21 mouse cellular contexts compared by ENCODE assay signal in genomic region chr13:95058885-95059284, GRCm38 (mm10).
DNase-seq lines count a peak whose midpoint lies in the region; TF ChIP-seq lines count a peak whose summit lies in the region.
"Had no signal": no experiment of that assay in that cellular context is flagged by ENCODE, and none has a peak within 500 bp of the region (broad histone marks: within the 10 kb centered on the region; RNA-seq: fewer than 3 reads in every experiment).

No protein-coding gene starts in this region.

- no peak overlapping the region for H3K27ac ChIP-seq in kidney, adult 2 months (ENCODE audit: insufficient read depth, low read depth, low read length)
- H3K27ac ChIP-seq: forebrain, embryonic 15.5 days; heart, embryonic 13.5 days; hindbrain, embryonic 12.5 days; left cerebral cortex, adult 2 months; liver, embryonic 13.5 days; stomach, postnatal 0 days had no signal

- no peaks in the 10 kb centered on the region for H3K27me3 ChIP-seq in kidney, adult 2 months (replicated peaks; ENCODE audit: control insufficient read depth, insufficient read depth, low read length)
- H3K27me3 ChIP-seq: forebrain, embryonic 15.5 days; heart, embryonic 13.5 days; hindbrain, embryonic 12.5 days; liver, embryonic 13.5 days had no signal

- DNase-seq in adrenal gland, adult 2 months: peak; percentile 67
- DNase-seq in adrenal gland, adult 8-10 months: peak; percentile 47
- peak; percentile 39 for DNase-seq in kidney, adult 2 months
- peak; percentile 19 for DNase-seq in kidney, postnatal 14 days
- DNase-seq in lung, postnatal 14 days: no peak
- DNase-seq in layer of hippocampus, postnatal 14 days (ENCODE audit: low spot score in 2 of 2): no peak
- no peak for DNase-seq in cerebellum, adult 8-10 months
- DNase-seq: cerebellum, adult 18-20 months; cerebellum, postnatal 25 days; gastrocnemius, postnatal 10 days; layer of hippocampus, adult 9-11 months; liver, embryonic 13.5 days; lung, embryonic 14.5 days; lung, postnatal 4 days; midbrain, embryonic 14.5 days; right cerebral cortex, postnatal 14 days had no signal

- no peak for TF ChIP-seq POLR2A in kidney, adult 2 months (IDR thresholded peaks at IDR 0.05; ENCODE audit: low read depth, low read length)

- H3K4me3 ChIP-seq in kidney, adult 2 months (ENCODE audit: insufficient read depth, low read depth, low read length): no peak overlapping the region
- H3K4me3 ChIP-seq: forebrain, embryonic 15.5 days; heart, embryonic 13.5 days; hindbrain, embryonic 12.5 days; left cerebral cortex, adult 2 months; liver, embryonic 13.5 days had no signal

- H3K36me3 ChIP-seq in kidney, adult 2 months (ENCODE audit: control insufficient read depth, insufficient read depth, low read length): no peaks in the 10 kb centered on the region
- H3K36me3 ChIP-seq: forebrain, embryonic 15.5 days; heart, embryonic 13.5 days; hindbrain, embryonic 12.5 days; liver, embryonic 13.5 days had no signal

- no peaks in the 10 kb centered on the region; the same call in 1 of the 2 replicates for H3K4me1 ChIP-seq in kidney, adult 2 months (ENCODE audit: control insufficient read depth, insufficient read depth, low read length)
- H3K4me1 ChIP-seq: forebrain, embryonic 15.5 days; heart, embryonic 13.5 days; liver, embryonic 13.5 days had no signal

- no peak for TF ChIP-seq CTCF in kidney, adult 2 months (conservative IDR thresholded peaks at IDR 0.05; ENCODE audit: insufficient read depth, insufficient read length, low read depth, low read length)

- whole genome bisulfite sequencing in kidney, adult 2 months: 60% methylated on average over 4 of the region's 4 CpGs

Comparison
In these comparisons a context has a peak if more than half of its experiments do, and no peak if none do; other contexts are left out.
1. DNase-seq: peak in adrenal gland, adult 2 months (single experiment), adrenal gland, adult 8-10 months (single experiment), kidney, adult 2 months (single experiment) and kidney, postnatal 14 days (single experiment); none in lung, postnatal 14 days (single experiment), layer of hippocampus, postnatal 14 days (0 of 2) and cerebellum, adult 8-10 months (single experiment).